Mouse (Mus musculus): ENCODE measurements around the gene Tes. TPM values are rescaled to one million over a fixed set of nuclear protein-coding genes. Genes with fewer than 3 reads are reported as not detected.

Gene Tes
- polyA plus RNA-seq (2012): not detected in 2 replicates

GRCm38 (mm10) chr6:17064936-17065790 lies at the start of gene Tes:
Tes (plus strand) TSS chr6:17065149.
- no peak for TF ChIP-seq GATA1 (IDR thresholded peaks at IDR 0.05; ENCODE audit: low read length)

- TF ChIP-seq GATA1 (IDR thresholded peaks at IDR 0.05; ENCODE audit: low read length): no peak
These were observed 39.1 kb upstream of the Tes start for GRCm38 (mm10) chr6:17025886-17026285.

- no peak for TF ChIP-seq GATA1 (IDR thresholded peaks at IDR 0.05; ENCODE audit: low read length)
These were observed 37.4 kb upstream of the Tes start for GRCm38 (mm10) chr6:17027572-17027971.

GRCm38 (mm10) chr6:17028809-17029208 lies 36.1 kb upstream of the Tes start:
- TF ChIP-seq GATA1 (IDR thresholded peaks at IDR 0.05; ENCODE audit: low read length): no peak

GRCm38 (mm10) chr6:17032231-17032728 lies 32.7 kb upstream of the Tes start:
- TF ChIP-seq GATA1 (IDR thresholded peaks at IDR 0.05; ENCODE audit: low read length): no peak

- no peak for TF ChIP-seq GATA1 (IDR thresholded peaks at IDR 0.05; ENCODE audit: low read length)
These were observed 30.9 kb upstream of the Tes start for GRCm38 (mm10) chr6:17034095-17034494.

DNA sequence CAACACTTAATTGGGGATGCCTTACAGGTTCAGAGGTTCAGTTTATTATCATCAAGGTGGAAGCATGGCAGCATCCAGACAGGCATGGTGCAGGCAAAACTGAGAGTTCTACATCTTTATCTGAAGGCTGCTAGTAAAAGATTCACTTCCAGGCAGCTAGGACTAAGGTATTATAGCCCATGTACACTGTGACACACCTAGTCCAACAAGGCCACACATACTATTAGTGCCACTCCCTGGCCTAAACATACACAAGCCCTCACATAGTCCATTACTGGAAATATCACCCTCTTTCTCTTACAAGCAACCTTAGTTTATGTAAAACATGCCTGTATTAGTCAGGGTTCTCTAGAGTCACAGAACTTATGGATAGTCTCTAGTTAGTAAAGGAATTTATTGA lies 29.7 kb upstream of the Tes start:
- TF ChIP-seq GATA1 (IDR thresholded peaks at IDR 0.05; ENCODE audit: low read length): no peak

DNA sequence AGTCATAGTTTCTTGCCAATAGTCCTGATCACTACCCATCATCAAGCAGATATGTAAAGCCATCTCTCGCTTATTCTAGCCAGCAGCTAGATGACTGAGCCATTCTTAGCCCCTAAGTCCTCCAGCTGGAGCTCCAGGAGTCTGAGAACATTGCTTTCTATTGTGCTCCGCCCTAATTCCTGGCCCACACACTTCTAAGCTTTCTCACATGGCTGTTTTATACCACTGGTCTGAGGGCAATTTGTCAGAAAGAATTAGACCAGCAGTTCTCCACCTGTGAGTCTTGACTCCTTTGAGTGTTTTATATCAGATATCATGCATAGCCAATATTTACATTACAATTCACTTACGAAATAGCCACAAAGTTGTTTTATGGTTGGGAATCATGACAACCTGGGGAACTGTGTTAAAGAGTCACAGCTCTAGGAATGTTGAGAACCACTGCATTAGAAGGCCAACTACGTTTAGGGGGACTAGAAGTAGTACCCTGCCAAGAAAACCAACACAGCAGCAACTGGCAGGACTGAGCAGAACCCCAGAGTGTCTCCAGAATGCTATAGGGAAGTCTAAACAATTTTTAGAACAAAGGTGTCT lies 13.4 kb upstream of the Tes start:
- no peak for TF ChIP-seq GATA1 (IDR thresholded peaks at IDR 0.05; ENCODE audit: low read length)

DNA sequence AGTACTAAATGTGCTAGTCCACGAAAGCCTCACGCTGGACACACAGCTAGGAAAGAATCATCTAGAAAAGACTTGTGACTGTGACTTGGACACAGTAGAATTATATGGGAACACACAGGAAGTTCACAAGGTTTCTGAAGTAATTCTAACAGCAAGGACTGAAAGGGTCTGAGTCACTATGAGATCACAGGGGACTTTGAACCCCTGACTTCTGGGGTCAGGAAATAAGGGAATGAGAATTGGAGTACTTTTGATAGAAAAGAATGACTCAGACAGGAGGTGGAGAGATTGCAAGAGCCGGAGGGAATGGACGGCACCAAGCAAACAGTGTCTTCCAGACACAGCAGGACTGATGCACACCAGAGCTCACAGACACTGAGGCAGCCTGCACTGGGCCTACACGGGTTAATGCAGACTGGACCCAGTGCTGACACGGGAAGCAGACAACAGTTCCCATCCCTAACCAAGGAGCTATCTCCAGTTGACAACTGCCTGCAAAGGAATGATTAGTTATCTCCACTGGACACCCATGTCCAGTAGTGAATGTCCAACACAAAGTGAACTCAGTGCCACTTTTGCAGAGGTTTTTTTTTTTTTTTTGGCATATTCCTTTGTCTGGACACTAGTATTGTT lies 11.8 kb upstream of the Tes start:
- no peak for TF ChIP-seq GATA1 (IDR thresholded peaks at IDR 0.05; ENCODE audit: low read length)

GRCm38 (mm10) chr6:17054781-17055180 lies 10.2 kb upstream of the Tes start:
- TF ChIP-seq GATA1 (IDR thresholded peaks at IDR 0.05; ENCODE audit: low read length): no peak

- TF ChIP-seq GATA1 (IDR thresholded peaks at IDR 0.05; ENCODE audit: low read length): no peak
These were observed 9.3 kb upstream of the Tes start for GRCm38 (mm10) chr6:17055659-17056058.

GRCm38 (mm10) chr6:17059501-17059900 lies 5.4 kb upstream of the Tes start:
- no peak for TF ChIP-seq GATA1 (IDR thresholded peaks at IDR 0.05; ENCODE audit: low read length)

DNA sequence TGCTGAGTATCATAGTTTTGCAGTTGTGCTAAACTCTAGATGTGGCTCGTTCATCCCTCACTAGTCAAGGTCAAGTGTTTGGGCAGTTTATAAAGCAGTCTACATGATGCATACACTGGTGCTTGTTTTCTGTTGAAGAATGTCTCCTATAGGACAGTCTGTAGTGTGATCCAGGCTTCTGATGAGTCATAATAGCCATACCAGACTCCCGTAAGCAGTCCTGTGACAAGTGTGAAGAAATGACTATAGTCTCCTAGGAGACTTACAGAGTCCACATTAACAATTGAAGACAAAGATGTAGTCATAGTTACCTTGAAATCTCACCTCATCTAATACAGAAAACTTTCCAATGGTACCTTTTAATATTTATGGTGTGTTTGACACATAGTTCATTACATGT lies 4.8 kb upstream of the Tes start:
- TF ChIP-seq GATA1 (IDR thresholded peaks at IDR 0.05; ENCODE audit: low read length): no peak

DNA sequence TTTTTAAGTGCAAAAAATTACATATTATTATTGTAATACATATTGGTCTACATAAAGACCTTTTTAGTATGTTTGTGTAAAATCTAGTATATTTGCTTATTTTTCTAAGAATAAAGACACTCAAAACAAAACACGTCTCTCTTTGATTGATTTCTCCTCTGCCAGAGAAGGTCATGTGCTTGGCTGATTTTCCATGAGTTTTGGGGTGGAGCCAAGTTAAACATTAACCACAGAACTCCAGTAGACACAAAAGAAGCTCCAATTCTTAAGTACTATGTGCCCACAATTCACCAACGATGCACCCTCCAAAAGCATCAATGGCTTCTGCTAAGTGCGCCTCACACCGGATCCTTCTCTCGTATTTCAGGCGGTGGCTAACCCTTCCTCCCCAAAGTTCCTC lies 2.6 kb upstream of the Tes start:
- no peak for TF ChIP-seq GATA1 (IDR thresholded peaks at IDR 0.05; ENCODE audit: low read length)

GRCm38 (mm10) chr6:17065791-17066169 lies 831 bp downstream of the Tes start:
- TF ChIP-seq GATA1 (IDR thresholded peaks at IDR 0.05; ENCODE audit: low read length): no peak

DNA sequence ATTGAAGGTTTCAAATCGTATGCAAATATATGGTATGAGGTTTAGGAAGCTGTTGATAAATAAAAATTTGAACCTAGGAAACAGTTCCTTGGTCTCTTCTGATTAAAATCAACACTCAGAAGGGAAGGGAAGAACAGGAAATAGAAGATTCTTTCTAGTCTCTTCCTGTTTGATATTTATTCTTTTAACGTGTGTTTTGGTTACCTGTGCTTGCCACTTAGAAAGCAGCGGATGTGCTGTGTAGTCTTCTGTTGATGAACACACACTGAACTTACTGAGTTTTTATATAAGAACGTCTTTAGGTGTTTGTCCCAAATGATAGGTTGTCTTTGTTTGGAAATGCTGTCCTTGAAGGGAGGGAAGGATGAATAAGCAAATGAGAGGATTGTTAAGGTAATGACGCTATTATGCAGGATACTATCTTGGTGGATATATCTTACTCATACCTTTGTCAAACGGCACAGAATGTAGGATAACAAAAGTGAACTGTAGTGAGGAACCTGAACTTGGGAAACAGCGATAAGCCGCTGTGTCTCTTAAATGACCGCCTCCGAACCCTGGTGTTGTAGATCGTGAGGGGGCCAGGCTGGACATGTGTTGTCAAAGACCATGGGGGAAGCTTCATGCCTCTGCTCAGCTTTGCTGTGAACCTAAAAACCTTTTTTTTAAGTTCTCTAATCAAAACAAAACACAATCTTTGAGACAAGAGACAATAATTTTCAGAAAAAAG lies 1.4 kb downstream of the Tes start:
- no peak for TF ChIP-seq GATA1 (IDR thresholded peaks at IDR 0.05; ENCODE audit: low read length)

Data from G1E-ER4 (cell line).